Mouse (Mus musculus): ENCODE results near the gene Scube2. TPM values are rescaled to one million over a fixed set of nuclear protein-coding genes. Genes with fewer than 3 reads are reported as not detected.

Scube2 gene
- total RNA-seq, 2 experiments from 2014 or later, result 1.00 to 1.1 TPM

- TF ChIP-seq CTCF (IDR thresholded peaks at IDR 0.05), result no peak
- Histone ChIP-seq H3K4me3 (no peak overlapping the region), H3K27ac (no peak overlapping the region)
- intact Hi-C loops (cut with DNase I), result no loop called here
- no peak for DNase-seq (ENCODE audit: extremely low spot score in 1 of 2, low spot score in 2 of 2)
Measured at GRCm38 (mm10) chr7:109787860-109788259, 77.6 kb downstream of the Scube2 start.

GRCm38 (mm10) chr7:109783281-109783680 lies 82.2 kb downstream of the Scube2 start:
- Histone ChIP-seq H3K27ac (no peak overlapping the region), H3K4me3 (no peak overlapping the region)
- no peak for TF ChIP-seq CTCF (IDR thresholded peaks at IDR 0.05)
- no peak for DNase-seq (ENCODE audit: extremely low spot score in 1 of 2, low spot score in 2 of 2)
- intact Hi-C loops (cut with DNase I), result no loop called here

DNA sequence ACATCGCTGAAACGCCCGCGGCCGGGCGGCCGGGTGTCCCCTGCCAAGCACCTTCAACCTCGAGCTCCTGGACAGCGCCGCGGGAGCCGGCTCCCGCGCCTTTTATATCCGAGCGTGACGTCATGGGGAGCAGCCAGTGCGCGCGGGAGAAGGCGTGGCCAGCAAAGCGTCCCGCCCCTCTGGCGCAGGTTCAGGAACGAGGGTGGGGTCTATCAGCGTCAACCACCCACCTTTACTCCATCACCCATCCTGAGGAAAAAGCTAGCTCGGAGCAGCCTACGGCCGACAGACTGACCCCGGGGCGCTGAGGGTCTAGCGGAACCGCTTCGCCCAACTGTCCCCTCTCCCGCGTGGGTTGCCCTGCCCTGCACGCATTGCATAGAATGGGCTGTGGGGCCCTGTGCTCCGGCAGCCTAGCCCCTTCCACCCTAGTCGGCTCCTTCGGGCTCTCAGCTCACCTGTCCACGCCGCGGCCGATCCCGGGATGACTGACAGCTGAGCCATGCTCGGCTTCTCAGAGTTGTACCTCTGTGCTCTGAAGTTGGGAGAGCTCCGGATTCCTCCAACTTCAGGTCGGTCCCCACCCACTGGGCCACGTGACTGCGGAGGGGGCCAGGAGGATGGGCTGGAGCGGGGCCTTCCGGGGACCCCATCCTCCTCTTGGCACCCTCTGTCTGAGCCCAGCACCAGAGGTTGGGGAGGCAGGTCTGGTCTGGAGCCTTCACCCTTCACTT lies 83.8 kb downstream of the Scube2 start, which contains the start of gene Nrip3:
Gene Nrip3 (minus strand): TSS at position 556 of the 734 bp plus-strand sequence.
- Histone ChIP-seq H3K27ac (peak within 1 kb of the TSS; percentile 75), H3K4me3 (peak within 1 kb of the TSS; percentile 74)
- intact Hi-C loops (cut with DNase I), result loop anchor here (2.0 kb wide), 1 partner anchor 29 kb away; the partner anchor contains the start of gene Tmem9b
- no peak for TF ChIP-seq CTCF (IDR thresholded peaks at IDR 0.05)
- peak; percentile 74 to 79 for DNase-seq (ENCODE audit: extremely low spot score in 1 of 2, low spot score in 2 of 2)

DNA sequence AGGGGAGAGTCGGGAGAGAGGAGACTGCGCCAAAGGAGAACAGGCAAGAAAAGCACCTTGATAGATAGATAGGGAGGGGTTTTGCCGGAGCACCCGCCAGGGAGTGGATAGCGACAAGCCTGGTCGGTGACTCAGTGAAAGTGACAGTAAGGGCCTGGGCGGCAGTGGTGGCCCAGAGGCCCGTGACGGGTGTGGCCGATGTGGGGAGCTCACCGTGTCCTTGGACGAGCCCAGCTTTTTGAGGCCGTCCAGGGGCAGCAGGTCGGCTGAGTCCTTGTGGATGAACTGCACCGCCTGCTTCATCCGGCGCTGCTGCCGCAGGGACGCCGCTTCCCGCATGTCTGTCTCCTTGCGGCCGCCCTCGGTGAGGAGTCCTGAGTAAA lies 84.4 kb downstream of the Scube2 start:
- peak overlapping the region; percentile 74 for H3K4me3 ChIP-seq
- intact Hi-C loops (cut with DNase I), result loop anchor here (2.0 kb wide), 1 partner anchor 28 kb away; the partner anchor contains the start of gene Tmem9b
- no peak for TF ChIP-seq CTCF (IDR thresholded peaks at IDR 0.05)
- peak overlapping the region; percentile 75 for H3K27ac ChIP-seq
- peak in 1 of 2 experiments; percentile 15 for DNase-seq (ENCODE audit: extremely low spot score in 1 of 2, low spot score in 2 of 2)

DNA sequence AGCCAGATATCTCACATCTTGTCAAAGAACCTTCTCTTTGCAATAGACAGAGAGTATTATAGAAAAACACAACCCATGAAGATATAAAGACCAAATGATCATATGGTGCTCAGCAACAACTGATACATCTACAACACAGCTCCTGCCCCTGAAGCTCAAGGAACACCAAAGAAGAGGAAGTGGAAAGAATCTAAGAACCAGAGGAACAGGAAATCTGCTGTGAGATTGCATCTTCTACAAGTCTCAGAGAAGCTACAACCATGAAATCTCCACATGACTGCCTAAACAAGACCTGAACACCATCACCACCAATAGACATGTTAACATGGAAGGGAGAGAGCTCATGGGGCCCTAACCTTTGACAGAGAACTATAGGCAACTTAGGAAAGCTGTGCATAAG lies 93.2 kb downstream of the Scube2 start:
- intact Hi-C loops (cut with DNase I), result no loop called here
- Histone ChIP-seq H3K27ac (no peak overlapping the region), H3K4me3 (no peak overlapping the region)
- TF ChIP-seq CTCF (IDR thresholded peaks at IDR 0.05), result no peak
- no peak for DNase-seq (ENCODE audit: extremely low spot score in 1 of 2, low spot score in 2 of 2)

- Histone ChIP-seq H3K4me3 (no peak overlapping the region), H3K27ac (no peak overlapping the region)
- no peak for DNase-seq (ENCODE audit: extremely low spot score in 1 of 2, low spot score in 2 of 2)
- TF ChIP-seq CTCF (IDR thresholded peaks at IDR 0.05), result no peak
- intact Hi-C loops (cut with DNase I), result no loop called here
Measured at GRCm38 (mm10) chr7:109768699-109769383, 96.6 kb downstream of the Scube2 start.

GRCm38 (mm10) chr7:109767575-109768350 lies 97.7 kb downstream of the Scube2 start:
- intact Hi-C loops (cut with DNase I), result no loop called here

DNA sequence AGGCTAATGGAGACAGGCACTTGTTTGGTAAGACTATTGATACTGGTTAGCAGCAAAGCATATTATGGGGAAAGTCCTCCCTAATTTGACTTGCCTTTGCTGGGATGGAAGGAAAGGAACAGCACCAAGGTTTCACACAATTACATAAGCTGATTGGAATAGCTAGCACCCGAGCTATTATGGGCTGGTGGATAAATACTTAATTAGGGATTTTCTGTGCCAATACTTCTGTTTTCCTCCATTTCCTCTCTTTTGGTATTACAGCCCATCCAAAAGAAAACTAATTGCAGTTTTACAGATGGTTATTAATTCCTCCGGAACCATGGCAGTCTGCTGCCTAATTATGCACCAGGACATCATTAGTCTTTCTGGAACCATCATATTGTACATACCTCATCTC lies 101.5 kb downstream of the Scube2 start:
- intact Hi-C loops (cut with DNase I), result no loop called here
- Histone ChIP-seq H3K4me3 (no peak overlapping the region), H3K27ac (no peak overlapping the region)
- DNase-seq (ENCODE audit: extremely low spot score in 1 of 2, low spot score in 2 of 2), result no peak
- no peak for TF ChIP-seq CTCF (IDR thresholded peaks at IDR 0.05)

More at GRCm38 (mm10) chr7:109767575-109768350, 97.7 kb downstream of the Scube2 start:
- no peak for DNase-seq (ENCODE audit: extremely low spot score in 1 of 2, low spot score in 2 of 2)
- Histone ChIP-seq H3K4me3 (no peak overlapping the region), H3K27ac (no peak overlapping the region)
- no peak for TF ChIP-seq CTCF (IDR thresholded peaks at IDR 0.05)

DNA sequence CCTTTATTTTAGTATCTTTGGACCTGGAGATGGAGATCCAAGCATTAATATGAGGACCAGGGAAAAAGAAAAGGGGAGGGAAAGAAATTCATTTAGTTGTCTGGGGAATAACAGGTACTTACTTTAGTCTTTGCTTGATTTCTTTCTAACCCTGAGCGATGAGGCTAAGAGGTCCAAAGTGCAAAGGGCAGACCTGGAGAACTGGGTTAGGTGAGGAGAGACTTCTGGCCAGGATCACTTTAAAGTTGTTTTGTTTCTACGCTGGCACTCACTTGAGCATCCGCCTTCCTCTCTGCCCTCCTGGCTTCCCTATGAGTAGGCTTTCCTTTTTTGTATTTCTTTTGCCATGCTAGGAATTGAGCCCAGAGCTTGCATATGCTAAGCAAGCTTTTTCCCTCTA lies 109.2 kb downstream of the Scube2 start:
- H3K27ac ChIP-seq, result no peak overlapping the region
- DNase-seq (ENCODE audit: extremely low spot score in 1 of 2, low spot score in 2 of 2), result no peak
- H3K4me3 ChIP-seq, result no peak overlapping the region
- TF ChIP-seq CTCF (IDR thresholded peaks at IDR 0.05), result no peak
- intact Hi-C loops (cut with DNase I), result no loop called here

DNA sequence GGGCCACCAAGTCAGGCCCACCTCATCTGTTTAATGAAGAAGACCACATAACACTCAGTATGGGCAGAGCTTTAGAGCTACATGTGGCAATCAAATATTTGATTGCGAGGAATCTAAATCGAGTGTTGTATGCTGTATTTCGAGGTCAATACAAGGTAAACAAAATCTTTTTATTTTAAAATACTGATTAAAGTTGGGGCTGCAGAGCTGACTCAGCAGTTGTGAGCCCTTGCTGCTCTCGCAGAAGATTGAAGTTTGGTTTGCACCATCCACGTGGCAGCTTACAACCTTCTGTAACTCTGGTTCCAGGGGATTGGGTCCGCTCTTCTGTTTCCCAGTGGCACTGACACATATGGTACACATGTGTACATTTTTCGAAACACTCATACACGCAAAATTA lies 111.4 kb downstream of the Scube2 start:
- intact Hi-C loops (cut with DNase I), result no loop called here
- Histone ChIP-seq H3K27ac (no peak overlapping the region), H3K4me3 (no peak overlapping the region)
- no peak for DNase-seq (ENCODE audit: extremely low spot score in 1 of 2, low spot score in 2 of 2)
- no peak for TF ChIP-seq CTCF (IDR thresholded peaks at IDR 0.05)

DNA sequence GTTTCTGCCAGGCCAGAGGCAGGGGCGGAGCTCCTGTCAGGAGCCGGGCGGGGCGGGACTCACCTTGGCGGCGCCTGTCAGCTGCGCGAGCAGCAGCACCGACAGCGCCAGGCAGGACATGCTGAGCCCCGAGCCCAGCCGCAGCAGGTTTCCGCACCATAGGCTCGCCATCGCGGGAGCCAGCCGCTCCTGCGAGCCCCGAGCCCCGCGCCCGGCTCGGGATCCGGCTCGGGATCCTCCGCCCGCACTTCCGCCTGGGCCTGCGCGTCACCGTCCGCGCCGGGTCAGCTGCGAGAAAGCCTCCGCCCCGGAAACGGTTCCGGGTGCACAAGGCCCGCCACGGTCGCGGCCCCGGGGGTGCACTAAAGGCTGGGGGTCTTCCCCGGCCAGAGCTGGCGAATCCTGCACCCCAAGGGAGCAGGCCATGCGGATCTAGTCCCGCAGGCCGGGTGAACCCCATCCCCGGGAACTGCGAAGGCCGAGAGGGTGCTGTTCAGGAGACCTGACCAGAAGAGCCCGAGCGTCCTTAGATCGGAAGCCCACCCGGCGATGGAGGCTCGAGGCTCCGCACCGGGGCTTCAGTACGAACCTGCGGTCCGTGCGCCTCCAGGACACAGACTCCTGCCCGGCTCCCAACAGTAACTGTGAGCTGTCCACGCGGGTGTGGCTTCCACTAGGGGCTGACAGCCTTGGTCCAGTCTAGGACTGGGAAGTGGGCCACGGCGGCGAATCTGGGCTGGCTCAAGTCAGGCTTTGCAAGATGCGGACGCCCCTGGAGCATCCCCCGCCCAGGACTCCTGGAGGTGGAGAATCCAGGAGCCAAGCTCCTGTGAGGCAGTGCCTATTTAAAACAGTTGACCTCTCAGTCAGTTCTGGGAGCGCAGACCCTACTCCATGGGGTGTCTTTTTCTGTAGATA lies 113.2 kb downstream of the Scube2 start, which contains the start of gene Tmem9b:
Gene Tmem9b (minus strand): TSS at position 868 of the 918 bp plus-strand sequence.
- peak; percentile 83 to 86 for DNase-seq (ENCODE audit: extremely low spot score in 1 of 2, low spot score in 2 of 2)
- TF ChIP-seq CTCF (IDR thresholded peaks at IDR 0.05), result peak; percentile 17; the same call in 1 of the 2 replicates
- intact Hi-C loops (cut with DNase I), result loop anchor here (2.0 kb wide), 2 partner anchors 29 to 141 kb away; no protein-coding TSS in a partner anchor
- Histone ChIP-seq H3K27ac (peak within 1 kb of the TSS; percentile 98), H3K4me3 (peak within 1 kb of the TSS; percentile 97)
